Mouse (Mus musculus): ENCODE measurements around the gene Tmco1.

The Tmco1 gene

DNA sequence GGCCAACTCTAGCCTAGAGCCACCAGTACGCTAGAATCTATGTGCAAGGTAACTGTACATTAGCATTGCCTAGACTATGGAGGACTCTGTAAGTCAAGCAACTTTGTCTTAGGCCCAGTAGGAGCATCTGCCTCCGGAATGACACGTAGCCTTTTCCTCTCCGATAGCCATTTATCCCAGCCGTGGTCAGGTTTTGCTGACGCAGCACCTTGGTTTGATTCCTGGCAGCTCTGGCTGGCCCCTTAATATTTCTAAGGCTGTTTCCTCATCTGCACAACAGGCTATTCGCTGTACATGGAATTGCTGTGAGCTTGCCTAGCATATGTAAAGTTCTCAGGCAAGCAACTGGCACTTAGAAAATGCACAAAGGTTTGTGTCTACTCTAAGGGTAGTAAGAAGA lies 64.6 kb downstream of the Tmco1 start:
- DNase-seq (ENCODE audit: low spot score) = no peak

DNA sequence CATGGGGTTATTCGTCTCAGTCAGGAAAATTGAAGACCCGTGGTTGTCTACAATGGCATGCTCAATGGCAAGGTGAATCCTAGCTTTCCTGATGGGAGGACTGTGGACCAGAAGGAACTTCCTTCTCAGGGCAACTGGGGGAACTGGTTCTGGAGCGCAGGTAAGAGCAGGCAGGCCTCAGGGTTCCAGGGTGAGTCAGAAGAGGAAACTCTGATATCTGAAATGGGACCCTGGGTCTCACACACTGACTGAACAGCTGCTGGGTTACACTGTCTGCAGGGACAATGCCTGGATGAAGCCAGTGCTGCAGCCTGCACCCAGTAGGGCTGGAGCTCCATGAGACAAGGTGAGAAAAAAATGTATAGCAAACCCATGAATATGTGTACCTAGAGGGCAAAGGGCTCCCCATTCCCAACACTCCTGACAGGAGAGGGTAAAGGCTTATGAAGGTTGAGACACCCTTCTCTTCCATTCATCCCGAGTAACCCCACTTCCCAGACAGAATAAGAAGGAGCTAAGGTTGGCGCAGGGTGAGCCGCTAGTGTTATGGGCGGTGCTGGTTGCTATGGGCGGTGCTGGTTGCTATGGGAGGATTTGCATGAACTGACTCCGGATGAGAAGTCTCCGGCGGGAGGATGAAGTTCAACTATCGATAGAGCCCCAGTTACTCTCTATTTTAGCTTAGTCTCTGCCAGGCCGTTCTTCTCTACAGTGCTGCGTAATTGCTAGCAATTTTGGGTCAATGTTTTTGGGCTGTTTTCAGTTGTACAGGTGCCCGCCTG lies 66.0 kb downstream of the Tmco1 start:
- no peak for DNase-seq (ENCODE audit: low spot score)

DNA sequence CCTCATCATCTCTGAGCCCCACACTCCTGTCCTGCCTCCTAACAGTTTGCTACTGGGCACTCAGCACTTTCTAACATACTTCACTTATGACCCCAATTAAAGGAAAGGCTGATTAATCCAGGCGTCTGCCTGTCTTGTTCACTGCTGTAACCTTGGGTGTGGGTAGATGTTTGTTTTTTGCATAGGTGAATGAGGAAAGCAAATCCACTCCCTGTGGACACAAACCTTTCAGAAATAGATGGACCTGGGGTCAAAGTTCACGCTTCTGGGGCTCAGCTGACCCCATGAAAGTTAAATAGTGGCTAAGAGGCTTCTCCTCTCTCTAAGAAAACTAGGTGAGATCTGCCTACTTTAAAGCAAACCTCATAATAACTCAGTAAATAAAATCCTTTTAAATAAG lies 66.8 kb downstream of the Tmco1 start:
- no peak for DNase-seq (ENCODE audit: low spot score)

DNA sequence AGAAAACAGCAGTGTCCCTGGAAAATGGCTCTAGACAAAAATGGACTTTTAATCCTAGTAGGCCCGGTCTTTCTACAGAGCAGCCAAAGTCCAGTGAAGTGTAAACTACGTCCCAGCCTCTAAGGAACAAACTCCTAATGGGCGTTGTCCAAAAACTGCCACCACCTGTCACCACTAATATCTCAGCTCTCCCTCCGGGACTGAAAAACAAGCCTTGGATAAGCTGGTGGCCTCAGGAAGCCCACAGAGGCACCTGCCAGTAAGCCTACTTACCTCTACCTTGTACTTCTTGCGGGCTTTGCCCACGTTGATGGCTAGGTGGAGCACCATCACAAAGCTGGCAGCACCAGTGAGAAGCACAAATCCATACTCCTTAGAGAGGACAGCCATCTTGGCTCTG lies 69.8 kb downstream of the Tmco1 start:
- DNase-seq (ENCODE audit: low spot score) = no peak

DNA sequence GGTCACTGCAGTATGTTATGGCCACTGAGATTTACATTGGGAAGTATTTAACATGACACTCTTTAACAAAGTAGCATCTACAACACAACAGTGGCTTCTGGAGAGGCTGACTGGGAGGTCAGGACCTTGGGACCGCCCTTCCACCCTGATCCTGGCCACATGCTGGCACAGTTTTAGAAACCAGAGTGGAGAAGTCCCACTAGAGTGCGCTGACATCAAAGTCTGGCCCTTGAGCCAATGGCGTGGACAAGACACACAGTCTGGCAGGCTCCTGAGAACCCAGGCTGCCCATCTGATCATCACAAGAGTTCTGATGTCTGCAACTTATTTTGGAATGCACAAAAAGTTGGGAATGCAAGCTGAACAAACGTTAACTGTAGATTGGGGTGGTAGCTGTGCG lies 71.6 kb downstream of the Tmco1 start:
- DNase-seq (ENCODE audit: low spot score) = no peak

DNA sequence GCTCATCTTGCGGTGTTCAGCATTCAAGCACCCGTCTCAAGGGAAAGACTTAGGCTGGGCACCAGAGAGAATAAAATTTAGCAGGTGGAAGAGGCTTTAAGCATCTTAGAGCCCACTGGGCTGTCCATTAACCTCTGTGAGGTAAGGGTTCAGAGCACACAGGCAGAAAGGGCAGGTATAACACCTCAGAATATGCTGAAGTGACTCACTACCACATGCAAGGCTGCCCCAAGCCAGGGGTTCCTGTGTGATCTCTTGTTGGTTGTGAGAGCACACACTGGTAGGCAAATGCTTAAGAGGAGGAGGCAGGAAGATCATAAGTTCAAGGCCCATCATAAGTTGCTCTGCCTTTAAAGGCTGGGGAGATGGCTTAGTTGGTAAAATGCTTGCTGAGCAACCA lies 72.0 kb downstream of the Tmco1 start:
- DNase-seq (ENCODE audit: low spot score) = no peak

DNA sequence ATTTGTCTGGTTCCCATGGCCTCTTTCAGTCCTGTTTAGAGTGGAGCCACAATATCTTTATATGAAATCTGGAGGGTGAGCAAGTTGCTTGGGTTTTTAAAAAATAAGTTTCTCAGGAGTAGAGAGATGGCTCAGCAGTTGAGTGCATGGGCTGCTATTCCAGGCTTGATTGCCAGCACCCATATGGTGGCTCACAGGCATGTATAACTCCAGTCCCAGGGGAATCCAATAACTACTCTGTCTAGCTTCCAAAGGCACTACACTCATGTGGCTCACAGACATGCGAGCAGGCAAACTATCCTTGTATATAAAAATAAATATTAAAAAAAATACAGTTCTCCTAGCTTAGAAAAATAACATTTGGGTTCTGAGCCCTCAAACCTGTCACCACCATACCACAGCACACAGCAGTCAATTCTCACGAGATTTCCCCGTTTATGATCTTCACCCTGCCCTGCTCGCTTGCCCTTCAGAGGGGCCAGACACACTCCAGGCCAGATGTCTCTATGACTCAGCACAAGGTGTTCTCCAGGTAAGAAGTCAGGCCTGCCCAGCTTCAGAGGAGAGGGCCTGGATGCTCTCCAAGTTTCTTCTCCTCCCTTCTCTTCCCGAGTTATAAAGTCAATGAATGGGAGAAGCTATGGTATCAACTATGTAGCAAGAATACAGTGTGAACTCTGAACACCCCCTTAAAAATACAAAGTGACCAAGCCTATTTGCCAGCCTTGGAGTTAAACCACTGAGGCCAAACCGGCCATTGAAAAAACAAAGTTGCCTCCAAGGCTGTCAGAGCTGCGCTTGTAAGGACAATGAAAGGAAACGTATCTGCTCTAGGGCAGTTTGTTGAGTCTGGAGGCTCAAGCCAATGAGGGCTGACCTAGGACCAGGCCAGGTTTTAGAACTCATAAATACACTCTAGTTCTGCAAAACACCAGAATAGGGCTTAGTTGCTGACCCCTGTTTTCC lies 73.2 kb downstream of the Tmco1 start:
- no peak for DNase-seq (ENCODE audit: low spot score)

DNA sequence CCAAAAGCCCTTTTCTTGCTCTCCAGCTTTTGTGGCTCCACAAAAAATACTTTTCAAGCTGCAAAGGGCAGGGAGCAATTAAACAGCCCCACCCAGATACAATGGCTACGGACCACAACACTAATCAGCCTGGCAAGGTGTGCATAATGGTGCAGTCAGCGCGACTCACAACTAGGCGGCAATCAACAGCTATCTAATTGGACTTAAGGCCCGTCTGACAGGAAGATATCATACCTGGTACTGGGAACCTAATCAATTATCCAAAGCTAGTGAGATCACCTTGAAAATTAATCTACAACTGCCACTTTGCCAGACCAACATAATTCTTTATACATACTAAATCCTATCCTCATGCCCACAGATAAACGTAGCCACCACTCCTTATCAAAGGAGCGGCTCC lies 74.1 kb downstream of the Tmco1 start:
- no peak for DNase-seq (ENCODE audit: low spot score)

DNA sequence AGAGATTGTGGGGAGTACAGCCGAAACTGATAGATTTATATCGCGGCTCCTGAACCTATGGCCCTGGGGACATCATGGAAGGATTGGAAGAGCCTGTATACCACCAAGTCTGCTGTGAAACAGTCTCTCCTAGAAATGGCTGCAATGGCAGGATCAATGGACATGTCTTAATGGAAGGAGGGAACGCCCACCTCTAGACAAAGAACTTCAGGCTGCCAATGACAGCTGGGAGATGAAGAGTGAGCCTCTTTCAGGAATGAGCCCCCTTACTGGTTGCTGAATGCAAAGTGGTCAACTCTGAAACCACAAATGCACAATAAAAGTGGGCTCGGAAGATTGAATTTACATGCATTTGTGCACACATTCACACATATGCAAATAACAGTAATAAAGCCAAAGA lies 74.6 kb downstream of the Tmco1 start:
- no peak for DNase-seq (ENCODE audit: low spot score)

DNA sequence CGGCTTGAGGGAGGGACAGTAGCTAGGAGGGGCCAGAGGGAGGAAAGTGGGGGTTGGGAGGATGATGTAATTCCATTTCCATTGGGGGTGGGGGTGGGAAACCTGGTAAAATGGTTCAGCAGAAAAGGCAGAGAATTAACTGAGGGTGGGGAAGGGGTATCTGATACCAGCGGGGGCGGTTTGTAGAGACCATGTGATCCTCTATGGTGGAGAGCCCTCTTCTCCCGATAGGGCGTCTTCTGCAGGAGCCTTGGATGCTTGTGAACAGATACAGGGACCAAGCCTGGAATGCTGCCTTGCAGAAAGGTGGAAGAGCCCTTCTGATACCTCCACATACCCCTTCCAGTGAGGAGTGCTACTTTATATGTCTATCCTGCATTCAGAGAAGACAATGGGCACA lies 75.0 kb downstream of the Tmco1 start:
- DNase-seq (ENCODE audit: low spot score) = no peak
